Mouse (Mus musculus) layer of hippocampus, postnatal 14 days (tissue): Measurements from ENCODE around the gene Fchsd2. TPM values are rescaled to one million over a fixed set of nuclear protein-coding genes. Genes with fewer than 3 reads are reported as not detected.

ENCODE experiments used
- DNase-seq, 2 experiments: peaks; one replicate each; pipeline ENCODE4 v3.0.0; 2021 to 2022; ENCODE audit warnings: low spot score in 2 of 2, mixed read lengths in 1 of 2
- total RNA-seq, 2 experiments: library from RNA; stranded (reverse); gene quantifications; 2 replicates each; pipeline ENCODE4 v1.2.3; 2021

Fchsd2 gene
- total RNA-seq, 2 experiments from 2014 or later, result 50.1 to 56.6 TPM

GRCm38 (mm10) chr7:101311061-101311460 is 218.4 kb downstream of the Fchsd2 start:
- DNase-seq, result no peak

DNA sequence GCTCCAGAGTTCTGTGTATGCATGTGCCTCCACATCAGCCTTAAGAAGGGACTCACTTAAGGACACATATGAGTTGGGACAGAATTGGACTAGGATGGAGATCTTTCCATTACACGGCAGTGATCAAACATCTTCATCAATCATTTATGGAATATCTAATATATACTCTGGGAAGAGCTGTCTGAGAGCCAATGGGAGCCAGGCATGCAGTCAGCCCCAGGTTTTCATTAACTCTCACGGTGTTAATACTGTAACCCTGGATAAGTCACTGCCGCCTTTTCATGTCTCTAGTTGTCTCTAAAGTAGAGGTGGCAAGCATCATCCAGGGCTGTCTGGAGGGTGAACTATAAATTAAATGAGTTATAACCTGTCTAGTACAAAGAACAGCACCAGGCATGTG is 220.4 kb downstream of the Fchsd2 start:
- no peak for DNase-seq

DNA sequence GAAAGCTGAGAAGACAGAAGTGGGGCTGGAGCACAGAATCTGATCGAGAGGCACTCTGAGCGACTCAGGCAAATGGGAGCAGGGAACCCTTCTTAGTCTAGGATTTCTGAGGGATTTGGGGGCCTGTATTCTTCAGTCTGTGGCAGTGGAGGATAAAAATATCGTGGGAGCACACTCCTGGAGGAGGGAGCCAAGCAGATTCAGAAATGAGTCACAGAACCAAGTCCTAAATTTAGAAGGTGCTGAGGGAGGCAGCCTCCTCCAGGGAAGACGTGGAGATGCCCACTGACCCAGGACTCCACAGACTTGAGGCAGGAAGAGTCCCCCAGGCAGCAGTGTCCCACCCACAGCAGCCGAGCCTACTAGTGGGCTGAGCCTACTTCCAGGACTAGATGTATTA is 221.7 kb downstream of the Fchsd2 start:
- no peak for DNase-seq

DNA sequence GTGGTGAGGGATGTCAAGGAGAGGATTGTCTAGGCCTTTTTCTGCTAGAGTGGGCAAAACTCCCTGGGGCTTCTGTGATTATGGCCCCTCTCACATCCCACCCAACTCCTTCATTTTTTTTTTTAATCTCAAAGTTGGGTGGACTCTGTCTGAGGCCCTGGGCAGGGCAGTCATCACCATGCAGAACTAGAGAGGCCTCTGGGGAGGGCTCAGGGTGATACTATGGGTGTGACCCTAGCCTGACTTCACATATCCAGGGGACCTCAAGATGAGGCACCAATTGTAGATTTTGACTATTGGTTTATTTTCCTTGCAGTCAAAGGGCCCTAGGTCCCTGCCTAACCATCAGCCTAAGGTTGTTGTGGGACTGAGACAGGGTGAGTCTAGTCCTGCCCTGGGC is 223.0 kb downstream of the Fchsd2 start:
- DNase-seq, result no peak

DNA sequence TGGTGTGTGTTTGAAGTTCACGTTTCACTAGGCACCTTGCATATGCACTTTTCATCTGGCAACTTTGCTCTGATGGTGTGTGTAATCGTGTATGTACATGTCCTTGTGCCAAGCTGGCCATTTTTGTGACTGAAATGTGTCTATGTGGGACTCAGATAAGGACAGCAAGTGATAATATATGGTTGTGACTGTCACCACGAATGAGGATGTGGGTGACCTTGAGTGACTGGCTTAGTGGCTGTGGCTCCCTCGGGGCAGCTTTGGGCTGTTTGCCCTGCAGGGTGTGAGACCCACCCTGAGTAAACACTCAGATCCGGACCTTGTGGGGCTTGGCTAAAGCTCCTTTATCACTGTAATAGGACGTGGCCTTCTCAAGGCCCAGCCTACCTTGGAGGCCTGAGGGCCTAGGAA is 223.9 kb downstream of the Fchsd2 start:
- no peak for DNase-seq

- DNase-seq, result no peak
Observed at GRCm38 (mm10) chr7:101317014-101317413, 224.4 kb downstream of the Fchsd2 start, which contains the start of gene Stard10. Gene Stard10, plus strand, starts transcription at chr7:101317086.

- no peak for DNase-seq
Observed at GRCm38 (mm10) chr7:101318848-101319247, 226.2 kb downstream of the Fchsd2 start.

DNA sequence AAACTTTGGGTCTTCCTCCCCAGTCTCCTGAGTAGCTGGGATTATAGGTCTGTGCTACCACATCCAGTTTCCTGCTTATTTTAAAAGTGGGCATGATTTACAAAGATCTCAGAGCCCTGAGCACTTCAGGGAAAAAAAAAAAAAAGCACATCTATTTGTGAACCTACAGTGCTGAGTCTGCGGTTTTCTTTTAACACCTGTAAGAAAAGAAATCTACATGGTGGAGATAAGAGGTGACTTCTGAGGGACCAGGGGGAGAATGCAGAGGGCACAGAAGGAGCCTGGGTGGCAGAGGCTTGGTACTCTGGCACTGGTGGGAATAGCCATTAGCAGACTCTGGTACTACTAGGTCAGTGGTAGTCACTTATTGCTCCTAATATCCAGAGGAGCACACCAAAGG is 227.1 kb downstream of the Fchsd2 start:
- DNase-seq, result no peak

- DNase-seq, result no peak
Observed at GRCm38 (mm10) chr7:101320399-101321217, 227.9 kb downstream of the Fchsd2 start.

DNA sequence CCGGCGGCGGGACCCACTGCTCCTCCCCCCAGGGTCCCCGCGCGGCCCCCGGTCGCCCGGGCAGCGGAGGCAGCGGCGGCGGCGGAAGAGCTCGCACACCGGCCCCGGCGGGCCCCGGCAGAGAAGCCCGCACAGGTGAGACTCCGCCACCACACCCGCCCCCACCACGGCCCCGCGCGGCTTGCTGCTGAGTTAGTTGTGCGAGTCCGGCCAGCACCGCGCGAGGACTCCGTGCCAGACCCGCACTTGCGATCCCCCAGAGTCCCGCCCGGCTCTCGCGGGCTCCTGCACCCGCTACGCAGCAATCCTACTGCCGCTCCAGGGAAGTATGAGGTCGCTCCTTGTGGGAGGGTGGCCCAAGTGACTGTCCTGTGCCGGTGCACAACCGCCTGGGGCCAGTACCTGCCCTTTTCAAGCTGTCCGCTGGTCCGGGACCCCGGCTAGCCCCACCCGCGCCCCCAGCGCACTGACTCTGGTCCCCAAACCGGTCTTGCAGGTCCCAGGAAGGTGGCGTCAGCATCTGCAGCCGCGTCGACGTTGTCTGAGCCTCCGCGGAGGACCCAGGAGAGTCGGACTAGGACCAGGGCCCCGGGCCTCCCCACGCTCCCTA is 228.7 kb downstream of the Fchsd2 start:
- DNase-seq, result no peak

DNA sequence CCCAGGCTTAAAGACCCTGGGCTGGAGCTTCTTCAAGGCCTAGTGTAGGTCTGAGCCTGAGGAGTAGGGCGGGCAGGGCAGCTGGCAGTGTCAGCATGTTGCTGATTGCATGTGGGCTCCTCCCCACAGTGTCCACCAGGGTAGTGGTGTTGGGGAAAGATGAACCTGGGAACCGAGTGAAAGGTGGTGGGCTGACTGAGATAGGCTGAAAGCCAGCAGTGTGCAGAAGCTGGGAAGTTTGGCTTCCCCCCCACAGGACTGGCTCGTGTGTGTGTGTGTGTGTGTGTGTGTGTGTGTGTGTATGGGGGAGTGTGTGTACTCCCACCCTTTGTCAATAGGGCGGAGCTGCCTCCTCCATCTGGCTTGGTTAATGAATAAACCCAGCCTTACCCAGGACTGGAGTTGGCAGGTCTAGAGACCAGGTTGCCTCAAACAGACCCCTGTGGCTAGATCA is 230.5 kb downstream of the Fchsd2 start:
- no peak for DNase-seq

DNA sequence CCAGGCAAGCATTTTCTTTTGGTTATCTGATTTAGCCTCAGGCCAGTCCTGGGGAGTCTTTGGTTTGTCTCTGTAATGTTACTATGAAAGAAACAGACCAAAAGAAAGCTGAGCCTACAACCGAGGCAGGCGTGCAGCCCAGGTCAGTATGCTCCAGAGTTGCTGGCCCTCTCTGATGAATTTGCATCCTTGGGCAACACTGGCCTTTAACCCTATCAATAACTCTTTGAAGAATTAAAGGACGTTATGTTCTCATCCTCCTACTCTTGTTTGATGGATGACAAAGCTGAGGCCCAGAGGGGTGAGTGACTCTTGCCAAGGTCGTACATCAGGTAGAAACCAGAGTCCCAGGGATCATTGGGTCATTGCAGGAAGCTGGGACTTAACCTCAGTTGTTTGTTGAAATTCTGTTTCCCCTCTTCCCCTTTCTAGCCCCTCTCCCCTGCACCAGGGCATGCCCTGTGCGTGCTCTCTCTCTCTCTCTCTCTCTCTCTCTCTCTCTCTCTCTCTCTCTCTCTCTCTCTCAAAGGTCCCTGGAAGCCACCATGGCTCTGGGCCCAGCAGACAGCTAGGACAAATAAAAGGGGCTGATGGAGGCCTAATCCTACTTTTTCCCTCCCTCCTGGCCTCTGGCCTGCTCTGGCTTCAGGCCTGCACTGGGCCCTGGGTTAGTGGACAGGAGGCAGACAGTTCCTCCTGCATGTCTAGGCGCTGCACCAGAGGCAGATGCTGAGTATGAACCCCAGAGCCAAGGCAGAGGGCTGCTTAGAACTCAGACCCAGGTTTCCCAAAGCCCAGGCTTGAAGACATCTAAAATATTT is 231.7 kb downstream of the Fchsd2 start:
- peak in 1 of 2 experiments; percentile 58 for DNase-seq

GRCm38 (mm10) chr7:101326006-101326405 is 233.3 kb downstream of the Fchsd2 start:
- no peak for DNase-seq

DNA sequence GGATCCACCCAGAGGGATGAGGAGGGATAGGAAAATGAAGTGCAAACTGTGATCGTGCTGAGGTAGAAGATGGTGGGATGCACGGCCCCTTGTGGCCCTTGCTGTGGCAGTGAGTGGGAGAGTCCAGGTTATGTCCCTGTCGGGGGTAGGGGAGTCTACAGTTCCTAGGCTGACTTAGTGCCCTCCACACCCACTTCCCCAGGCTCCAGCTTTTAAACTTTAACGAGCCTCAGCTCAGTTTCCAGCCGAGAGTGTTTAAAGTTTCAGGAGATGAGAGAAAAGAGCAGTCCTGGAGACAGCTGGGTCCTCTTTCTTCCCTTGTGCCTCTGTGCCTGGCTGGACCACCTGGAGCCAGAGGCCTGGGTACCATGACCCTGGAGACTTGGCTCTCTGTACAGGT is 234.6 kb downstream of the Fchsd2 start:
- DNase-seq, result no peak

- DNase-seq, result no peak
Observed at GRCm38 (mm10) chr7:101327786-101328185, 235.1 kb downstream of the Fchsd2 start.

DNA sequence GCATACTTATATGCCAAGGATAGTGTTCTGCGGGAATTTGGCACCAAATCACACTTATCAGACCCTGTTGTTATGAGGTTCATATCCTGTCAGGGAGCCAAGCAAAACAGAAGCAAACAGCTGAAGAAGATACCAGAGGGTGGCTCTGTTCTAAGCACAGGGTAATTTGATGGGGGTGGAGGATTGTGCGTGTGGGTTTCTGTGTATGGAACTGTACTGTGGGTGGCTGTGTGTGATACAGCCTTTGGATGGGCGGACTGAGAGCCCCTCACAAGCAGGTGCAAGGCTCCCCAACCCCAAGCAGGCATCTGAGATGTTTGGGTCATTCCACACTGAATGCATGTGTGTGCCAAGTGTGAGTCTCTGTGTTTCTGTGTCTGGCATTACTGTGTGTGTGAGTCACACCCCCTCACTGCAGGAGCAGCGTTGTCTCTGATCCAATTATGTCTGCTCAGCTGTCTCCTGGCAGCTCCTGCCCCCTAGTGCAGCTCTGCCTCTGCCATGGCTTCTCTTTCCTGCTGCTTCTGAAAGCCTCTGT is 236.0 kb downstream of the Fchsd2 start:
- DNase-seq, result peak; percentile 54 to 65

GRCm38 (mm10) chr7:101329606-101330005 is 236.9 kb downstream of the Fchsd2 start:
- DNase-seq, result no peak

DNA sequence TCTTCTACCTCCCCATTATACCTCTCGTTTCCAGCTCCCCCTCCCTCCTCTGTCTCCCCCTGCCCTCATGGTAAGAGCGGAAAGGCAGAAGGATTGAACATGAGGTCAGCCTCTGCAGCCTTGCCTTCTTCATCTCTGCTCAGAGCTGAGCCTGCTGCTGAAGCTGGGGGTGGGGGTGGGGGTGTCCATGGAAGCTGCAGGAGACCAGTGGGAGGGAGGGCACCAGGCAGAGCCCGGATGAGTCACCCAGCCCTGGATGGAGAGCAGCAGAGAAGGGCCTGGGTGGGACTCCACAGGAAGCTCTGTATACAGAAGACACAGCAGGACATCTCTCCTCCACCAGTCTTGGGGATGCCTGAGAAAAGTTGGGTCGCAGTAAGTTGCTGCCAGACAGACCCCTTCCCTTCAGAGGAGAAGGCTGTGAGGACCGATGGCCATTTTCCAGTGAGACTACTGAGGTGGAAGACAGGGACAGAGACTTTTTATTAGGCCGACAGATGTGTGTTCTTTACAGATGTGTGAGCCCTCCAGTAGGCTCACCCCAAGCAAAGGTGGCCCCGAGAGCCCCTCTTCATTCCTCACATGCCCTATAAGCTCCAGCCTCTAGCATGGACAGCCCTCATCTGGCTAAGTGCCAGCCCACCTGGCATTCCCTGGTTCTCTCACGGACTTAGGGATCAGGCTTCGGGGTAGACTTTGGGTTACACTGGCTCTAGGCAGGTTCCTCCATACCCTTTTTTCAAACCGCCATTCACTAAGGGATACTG is 237.6 kb downstream of the Fchsd2 start:
- DNase-seq, result no peak

DNA sequence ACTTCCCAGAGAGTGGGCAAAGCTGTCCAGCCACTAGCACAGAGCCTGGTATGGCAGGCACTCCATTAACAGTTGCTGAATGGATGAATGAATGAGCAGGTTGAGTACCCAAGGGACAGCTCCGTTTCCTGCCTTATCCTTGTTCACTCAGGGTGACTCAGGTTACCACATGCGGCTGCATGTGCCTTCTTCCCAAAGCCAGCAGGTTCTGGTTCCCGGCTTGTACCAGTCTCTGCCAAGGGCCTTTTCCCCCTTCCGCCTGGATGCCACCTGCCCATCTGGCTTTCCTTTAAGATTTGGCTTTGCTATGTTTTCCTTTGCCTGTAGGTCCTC is 238.1 kb downstream of the Fchsd2 start:
- DNase-seq, result no peak

- no peak for DNase-seq
Observed at GRCm38 (mm10) chr7:101332045-101332831, 239.6 kb downstream of the Fchsd2 start.
